Mouse (Mus musculus) kidney, adult 9 months (tissue): Measurements from ENCODE around the gene Cacna1g.
"Not testable (repeated sequence)": the region's sequence is repeated elsewhere in the genome, so short reads cannot be mapped to it uniquely, and the experiment has no call there.

Experiments
- DNase-seq: peaks from one replicate; pipeline ENCODE4 v3.0.0; 2022

The Cacna1g gene

DNA sequence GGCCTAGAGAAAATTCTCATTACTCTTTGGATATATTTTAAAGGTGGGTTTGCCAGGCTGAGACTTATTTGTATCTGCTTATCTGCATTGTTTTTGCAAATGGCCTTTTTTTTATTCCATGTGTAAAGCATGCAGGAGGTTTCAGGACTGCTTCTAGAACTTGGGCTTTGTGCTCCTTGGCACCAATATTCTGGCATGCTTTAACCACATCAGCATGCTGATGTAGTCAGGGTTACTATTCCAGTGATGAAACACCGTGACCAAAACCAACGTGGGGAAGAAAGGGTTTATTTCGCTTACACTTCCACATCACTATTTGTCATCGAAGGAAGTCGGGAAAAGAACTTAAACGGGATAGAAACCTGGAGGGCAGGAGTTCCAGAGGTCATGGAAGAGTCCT, 73.0 kb downstream of the Cacna1g start:
- DNase-seq, result no peak

DNA sequence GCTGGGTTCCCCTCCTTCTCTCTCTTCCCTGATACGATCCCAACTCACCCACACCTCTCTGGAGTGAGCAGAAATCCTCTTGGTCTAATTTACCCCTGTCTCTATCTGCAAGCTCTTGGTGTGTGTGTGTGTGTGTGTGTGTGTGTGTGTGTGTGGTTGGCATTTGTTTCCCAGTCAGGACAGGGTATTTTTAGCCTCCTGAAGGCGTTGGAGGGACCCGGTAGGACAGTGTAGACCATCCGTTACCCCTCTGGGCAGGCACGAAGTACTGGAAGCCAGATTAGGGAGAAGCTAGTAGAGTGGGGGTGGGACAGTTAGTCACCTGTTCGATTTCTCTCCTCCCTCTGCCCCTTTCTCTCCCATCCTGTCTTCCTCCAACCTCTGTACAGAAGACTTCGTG, 79.9 kb downstream of the Cacna1g start:
- DNase-seq, result no peak

- not testable (repeated sequence) for DNase-seq
These were observed 80.5 kb downstream of the Cacna1g start for GRCm38 (mm10) chr11:94393490-94393889.

- peak; percentile 35 for DNase-seq
These were observed 81.3 kb downstream of the Cacna1g start, which contains the start of gene Abcc3 for GRCm38 (mm10) chr11:94392672-94393109. Abcc3 (minus strand) TSS chr11:94392997.

- DNase-seq, result no peak
These were observed 82.3 kb downstream of the Cacna1g start for GRCm38 (mm10) chr11:94391661-94392060.

DNA sequence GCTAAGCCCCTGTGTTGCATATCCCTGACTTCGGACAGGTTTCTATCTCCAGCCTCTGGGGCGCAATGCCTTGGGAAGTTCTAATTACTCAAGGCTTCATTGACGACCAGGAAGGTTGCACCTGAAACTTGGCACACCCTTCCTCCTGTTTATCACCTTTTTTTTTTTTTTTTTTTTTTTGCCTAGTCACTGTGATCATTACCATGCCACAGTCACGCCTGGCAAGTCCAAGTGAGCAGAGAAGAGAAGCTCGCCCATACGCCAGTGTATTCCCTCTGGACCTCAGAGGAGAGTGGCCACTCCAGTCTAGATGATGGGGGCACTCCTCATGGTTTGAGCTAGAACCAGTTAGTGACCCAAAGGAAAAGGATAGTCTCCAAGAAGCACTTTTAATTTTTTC, 83.2 kb downstream of the Cacna1g start:
- no peak for DNase-seq

DNA sequence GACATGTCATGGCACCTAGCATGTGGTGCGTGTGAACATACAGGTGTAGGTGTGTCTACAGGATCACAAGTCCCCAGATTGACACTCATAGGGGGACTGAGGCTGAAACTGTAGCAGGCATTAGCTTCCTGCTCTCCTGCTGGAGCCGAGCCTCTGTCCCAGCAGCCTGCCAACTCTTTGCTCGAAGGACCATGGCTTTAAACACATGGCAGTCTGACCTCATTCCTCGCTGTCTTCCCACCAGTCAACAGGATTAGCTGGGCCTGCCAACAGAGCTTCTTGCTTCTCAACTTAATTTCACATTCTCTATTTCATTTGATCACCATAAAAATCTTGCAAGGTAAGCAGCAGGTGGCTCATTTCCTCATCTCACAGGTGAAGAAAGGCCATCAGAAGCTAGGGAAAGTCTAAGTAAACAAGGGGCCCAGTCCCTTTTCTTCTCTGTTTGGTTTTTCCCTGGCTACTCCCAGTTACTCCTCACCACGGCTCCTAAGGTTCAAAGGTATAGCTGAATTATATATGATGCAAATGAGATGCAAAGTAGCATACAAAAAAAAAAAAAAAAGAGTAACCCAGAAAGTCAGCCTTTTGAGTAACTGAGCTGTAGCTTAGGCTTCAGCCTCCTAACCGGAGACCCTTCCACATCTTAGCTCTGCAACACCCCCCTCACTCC, 84.1 kb downstream of the Cacna1g start:
- DNase-seq, result no peak

DNA sequence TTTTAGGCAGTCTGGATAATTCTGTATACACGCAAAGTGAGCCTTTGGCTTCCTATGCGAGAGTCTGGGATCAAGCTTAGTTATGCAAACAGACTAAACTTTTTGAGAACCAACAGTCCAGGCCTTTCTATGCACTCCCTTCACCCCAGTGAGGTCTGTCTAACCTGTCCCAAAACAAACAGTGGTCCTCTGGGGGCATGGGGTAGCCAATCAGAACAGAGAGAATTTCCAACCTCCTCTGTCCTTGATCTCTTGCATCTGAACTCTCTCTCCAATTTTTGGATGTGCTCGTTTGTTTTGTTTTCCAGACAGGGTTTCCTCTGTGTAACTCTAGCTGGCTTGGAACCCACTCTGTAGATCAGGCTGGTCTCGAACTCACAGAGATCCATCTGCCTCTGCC, 85.0 kb downstream of the Cacna1g start:
- no peak for DNase-seq

DNA sequence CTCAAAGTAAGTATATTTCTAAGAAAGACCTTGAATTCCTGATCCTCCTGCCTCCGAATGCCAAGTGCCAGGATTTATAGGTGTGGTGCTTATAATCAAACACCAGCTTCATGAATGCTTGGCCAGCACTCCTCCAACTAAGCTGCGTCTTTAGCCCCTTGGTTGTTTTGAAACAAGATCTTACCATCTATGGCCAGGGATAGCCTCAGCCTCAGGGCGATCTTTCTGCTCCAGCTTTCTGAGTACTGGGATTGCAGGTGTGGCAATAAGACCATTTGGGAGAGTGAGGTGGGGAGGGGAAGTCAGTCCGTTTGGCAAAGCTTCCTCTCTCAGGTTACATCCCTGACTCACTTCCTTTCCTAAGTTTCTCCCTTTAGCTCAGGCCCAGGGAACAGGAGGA, 86.2 kb downstream of the Cacna1g start:
- DNase-seq, result no peak

GRCm38 (mm10) chr11:94385977-94386771, 87.8 kb downstream of the Cacna1g start:
- peak; percentile 64 for DNase-seq

- DNase-seq, result no peak
These were observed 94.3 kb downstream of the Cacna1g start for GRCm38 (mm10) chr11:94379736-94380135.

DNA sequence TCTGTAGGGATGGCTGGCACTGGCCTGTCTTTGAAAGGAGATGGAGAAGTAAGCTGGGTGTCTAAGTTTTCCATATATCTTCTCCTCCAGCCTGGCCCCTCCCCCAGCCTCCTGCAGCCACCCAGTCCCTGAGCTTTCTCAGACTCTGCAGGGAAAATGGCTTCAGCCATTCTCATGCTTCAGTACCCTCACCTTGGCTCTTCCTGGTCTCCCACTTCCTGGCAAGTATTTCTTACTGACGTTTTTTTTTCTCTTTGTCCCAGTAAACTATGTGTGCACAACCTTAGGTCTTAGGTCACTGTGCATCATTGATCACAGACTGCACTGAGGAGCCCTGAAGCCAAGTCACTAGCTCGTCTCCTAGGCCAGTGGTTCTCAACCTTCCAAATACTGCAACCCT, 94.9 kb downstream of the Cacna1g start:
- peak; percentile 48 for DNase-seq

GRCm38 (mm10) chr11:94374276-94374948, 99.6 kb downstream of the Cacna1g start:
- no peak for DNase-seq

DNA sequence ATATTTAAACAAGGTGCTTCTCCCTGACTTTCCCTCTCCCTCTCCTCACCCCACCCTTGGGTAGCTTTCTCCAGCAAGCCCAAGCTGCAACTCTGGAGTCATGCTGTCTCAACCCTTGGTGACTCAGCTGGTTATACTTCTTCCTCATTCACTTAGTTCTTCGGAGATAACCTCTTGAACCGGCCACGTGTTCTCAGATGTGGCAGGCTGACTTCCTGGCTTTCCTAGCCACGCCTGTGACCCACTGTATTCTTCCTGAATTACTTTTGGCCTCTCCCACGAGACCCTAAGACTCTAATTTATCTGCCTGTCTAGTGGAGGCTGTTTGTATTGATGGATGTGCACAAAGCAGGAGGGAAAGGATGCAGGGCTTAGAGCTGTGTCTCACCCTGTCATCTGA, 103.2 kb downstream of the Cacna1g start:
- DNase-seq, result no peak

GRCm38 (mm10) chr11:94369981-94370380, 104.0 kb downstream of the Cacna1g start:
- no peak for DNase-seq

DNA sequence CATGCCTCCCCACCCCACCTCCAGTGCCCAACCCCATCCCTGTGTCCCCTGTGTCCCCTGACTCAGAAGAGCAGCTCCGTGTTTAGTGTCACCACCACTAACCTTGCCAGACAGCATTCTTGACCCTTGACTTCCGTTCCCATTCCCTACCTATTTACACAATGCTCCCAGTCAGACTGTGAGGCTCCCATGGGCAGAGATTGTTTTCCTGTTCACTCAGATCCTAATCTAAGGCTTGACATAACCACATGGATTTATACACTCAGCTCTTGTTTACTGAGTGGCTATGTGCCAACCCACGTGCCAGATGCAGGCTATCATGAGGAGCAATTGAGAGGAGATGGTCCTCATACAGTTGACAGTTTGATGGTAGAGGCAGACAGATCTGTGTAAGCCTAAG, 108.7 kb downstream of the Cacna1g start:
- DNase-seq, result no peak

- no peak for DNase-seq
These were observed 110.3 kb downstream of the Cacna1g start for GRCm38 (mm10) chr11:94363690-94364089.

- DNase-seq, result no peak
These were observed 111.9 kb downstream of the Cacna1g start for GRCm38 (mm10) chr11:94362101-94362500.

GRCm38 (mm10) chr11:94361166-94361870, 112.7 kb downstream of the Cacna1g start:
- no peak for DNase-seq

DNA sequence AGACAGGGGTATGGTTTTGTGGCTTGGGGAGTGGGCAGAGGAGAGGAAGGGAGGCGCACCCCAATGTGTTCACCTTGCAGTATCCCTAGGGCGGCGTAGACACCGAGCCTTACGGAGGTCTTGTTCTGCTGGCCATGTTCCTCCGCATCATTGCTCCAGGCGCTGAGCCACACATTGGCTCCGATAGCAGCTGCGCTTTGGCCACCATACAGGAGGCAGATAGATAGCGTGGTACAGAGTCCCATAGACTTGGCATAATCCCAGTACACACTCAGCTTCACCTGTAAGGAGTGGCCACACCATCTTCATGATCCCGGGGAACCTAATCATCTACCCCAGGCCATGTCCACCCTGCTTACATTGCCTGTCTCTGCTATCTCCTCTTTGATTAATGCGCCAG, 114.8 kb downstream of the Cacna1g start:
- no peak for DNase-seq
